Mouse (Mus musculus): ENCODE measurements around the gene Eif1ad. TPM values are rescaled to one million over a fixed set of nuclear protein-coding genes. Genes with fewer than 3 reads are reported as not detected.
"Not testable (repeated sequence)": the region's sequence is repeated elsewhere in the genome, so short reads cannot be mapped to it uniquely, and the experiment has no call there.

Eif1ad gene
- polyA plus RNA-seq, 1 experiment from 2014 or later = 45.8 TPM

DNA sequence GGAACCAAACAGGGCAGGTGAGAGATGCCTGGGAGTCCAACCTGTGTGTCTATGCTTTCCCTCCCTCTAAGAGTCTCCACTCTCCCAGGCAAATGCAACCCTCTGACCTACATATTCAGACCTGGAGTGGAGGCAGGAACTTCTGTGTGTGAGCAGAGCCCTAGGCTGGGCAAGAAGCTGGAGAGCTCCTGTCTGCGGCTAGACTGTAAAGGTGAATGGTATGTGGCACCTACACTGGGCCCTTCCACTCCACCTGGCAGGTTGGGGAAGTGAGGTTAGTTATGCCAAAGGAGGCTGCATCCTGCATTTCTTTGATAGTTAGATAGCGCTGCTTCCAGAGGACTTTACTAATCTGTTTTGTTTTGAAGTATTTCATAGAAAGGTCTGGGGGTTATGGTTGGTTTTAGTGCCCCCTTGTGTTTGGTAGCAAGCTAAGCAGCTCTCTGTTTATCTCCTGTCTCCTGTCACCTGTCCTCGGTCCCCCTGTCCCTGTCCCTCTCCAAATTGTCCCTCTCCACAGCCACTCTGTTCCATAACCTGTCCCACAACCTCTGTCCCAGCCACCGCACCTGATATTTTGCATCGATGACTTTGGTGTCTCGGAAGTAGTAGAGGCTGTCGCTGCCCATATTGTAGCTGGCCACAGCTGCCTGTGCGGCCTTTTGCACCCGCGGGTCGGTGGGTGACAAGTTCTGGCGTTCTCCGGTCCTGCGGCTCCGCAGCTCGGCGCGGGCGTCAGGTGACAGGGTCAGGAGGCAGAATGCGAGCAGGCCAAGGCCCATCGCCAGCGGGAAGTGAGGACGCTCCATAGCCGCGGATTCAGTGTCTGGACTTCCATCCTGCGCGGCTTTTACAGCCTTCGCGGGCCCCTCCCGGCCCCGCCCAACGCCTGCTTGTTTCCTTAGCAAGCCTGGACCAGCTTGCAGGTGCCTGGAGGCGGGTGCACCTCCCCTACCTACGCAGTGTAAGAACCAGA lies 17.7 kb upstream of the Eif1ad start:
- H3K4me2 ChIP-seq (ENCODE audit: low read depth, low read length) = peak overlapping the region; percentile 57
- peak overlapping the region; percentile 35 for H3K4me3 ChIP-seq (replicated peaks; ENCODE audit: low read length)
- H3K27ac ChIP-seq (ENCODE audit: low read length) = no peak overlapping the region
- 5% methylated on average over 34 of the region's 34 CpGs for WGBS
- H3K27me3 ChIP-seq (ENCODE audit: control insufficient read depth, insufficient read depth, low read length) = no peaks in the 10 kb centered on the region
- no peaks in the 10 kb centered on the region for H3K4me1 ChIP-seq (ENCODE audit: control insufficient read depth, insufficient read depth, low read length)
- no peaks in the 10 kb centered on the region for H3K9me3 ChIP-seq (replicated peaks; ENCODE audit: control insufficient read depth, low read length)
- peak overlapping the region; percentile 72 for H3K9ac ChIP-seq (ENCODE audit: low read length)
- peak; percentile 45; the same call in 1 of the 2 replicates for ATAC-seq (ENCODE audit: insufficient read depth, low FRiP score)
- H3K36me3 ChIP-seq (ENCODE audit: control insufficient read depth, insufficient read depth, low read length) = no peaks in the 10 kb centered on the region

DNA sequence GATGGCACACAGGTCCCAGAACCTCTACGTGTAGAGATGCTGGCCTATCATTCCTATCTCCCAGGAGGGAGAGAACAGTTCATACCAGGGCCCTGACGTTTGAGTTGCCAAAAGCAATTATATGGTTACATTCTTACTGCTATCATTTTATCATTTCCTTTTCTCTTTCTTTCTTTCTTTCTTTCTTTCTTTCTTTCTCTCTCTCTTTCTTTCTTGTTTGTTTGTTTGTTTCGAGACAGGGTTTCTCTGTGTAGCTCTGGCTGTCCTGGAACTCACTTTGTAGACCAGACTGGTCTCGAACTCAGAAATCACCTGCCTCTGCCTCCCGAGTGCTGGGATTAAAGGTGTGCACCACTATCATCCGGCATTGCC lies 17.1 kb upstream of the Eif1ad start, which contains the start of gene Cst6:
TSS of gene Cst6 (minus strand) at position 73 of the 372 bp plus-strand sequence.
- not testable (repeated sequence) for H3K36me3 ChIP-seq (ENCODE audit: control insufficient read depth, insufficient read depth, low read length); H3K9me3 ChIP-seq (replicated peaks; ENCODE audit: control insufficient read depth, low read length); ATAC-seq (ENCODE audit: insufficient read depth, low FRiP score); H3K4me1 ChIP-seq (ENCODE audit: control insufficient read depth, insufficient read depth, low read length); H3K27me3 ChIP-seq (ENCODE audit: control insufficient read depth, insufficient read depth, low read length); H3K27ac ChIP-seq (ENCODE audit: low read length)
- WGBS = 61% methylated on average over 6 of the region's 6 CpGs
- Histone ChIP-seq H3K9ac (ENCODE audit: low read length) (peak within 1 kb of the TSS; percentile 72), H3K4me2 (ENCODE audit: low read depth, low read length) (peak within 1 kb of the TSS; percentile 57), H3K4me3 (replicated peaks; ENCODE audit: low read length) (peak within 1 kb of the TSS; percentile 35)

DNA sequence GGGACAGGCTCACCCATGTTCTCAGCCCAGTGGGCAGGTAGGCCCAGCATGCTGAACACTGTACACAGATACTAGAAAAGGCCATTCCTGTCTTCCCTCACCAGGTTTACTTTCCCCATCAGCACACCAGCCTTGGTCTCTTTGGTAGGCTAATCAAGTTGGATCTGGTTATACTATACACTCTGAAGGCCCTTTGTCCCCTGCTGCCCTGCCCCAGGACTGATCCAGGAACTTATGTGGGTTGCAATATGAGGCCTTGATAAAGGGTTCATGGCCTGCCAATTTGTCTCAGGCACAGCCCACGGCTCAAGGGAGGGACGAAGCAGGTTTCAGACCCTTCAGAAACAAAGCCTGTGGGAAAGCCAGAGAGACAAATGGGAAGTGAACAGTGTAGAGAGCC lies 12.9 kb upstream of the Eif1ad start:
- Histone ChIP-seq H3K9ac (ENCODE audit: low read length) (no peak overlapping the region), H3K27me3 (ENCODE audit: control insufficient read depth, insufficient read depth, low read length) (no peaks in the 10 kb centered on the region), H3K9me3 (replicated peaks; ENCODE audit: control insufficient read depth, low read length) (no peaks in the 10 kb centered on the region), H3K4me2 (ENCODE audit: low read depth, low read length) (no peak overlapping the region), H3K4me1 (ENCODE audit: control insufficient read depth, insufficient read depth, low read length) (no peaks in the 10 kb centered on the region), H3K27ac (ENCODE audit: low read length) (no peak overlapping the region), H3K4me3 (replicated peaks; ENCODE audit: low read length) (no peak overlapping the region), H3K36me3 (ENCODE audit: control insufficient read depth, insufficient read depth, low read length) (no peaks in the 10 kb centered on the region)
- WGBS = 57% methylated on average over 2 of the region's 2 CpGs
- no peak for ATAC-seq (ENCODE audit: insufficient read depth, low FRiP score)

DNA sequence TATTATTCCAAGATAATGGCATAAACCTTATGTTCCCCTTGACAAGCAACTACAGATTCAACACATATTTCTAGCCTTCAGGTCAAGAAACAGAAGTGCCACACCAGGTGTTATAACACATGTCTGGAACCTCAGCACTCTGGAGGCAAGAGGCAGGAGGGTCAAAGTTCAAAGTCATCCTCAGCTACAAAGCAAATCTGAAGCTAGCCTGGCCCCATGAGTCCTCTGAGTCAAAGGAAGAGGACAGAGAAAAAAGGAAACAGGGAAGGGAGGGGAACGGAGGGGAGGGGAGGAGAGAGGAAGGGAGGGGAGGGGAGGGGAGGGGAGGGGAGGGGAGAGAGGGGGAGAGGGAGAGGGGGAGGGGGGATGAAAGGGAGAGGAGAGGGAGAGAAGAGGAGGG lies 10.5 kb upstream of the Eif1ad start:
- no peaks in the 10 kb centered on the region for H3K4me1 ChIP-seq (ENCODE audit: control insufficient read depth, insufficient read depth, low read length)
- no peaks in the 10 kb centered on the region for H3K9me3 ChIP-seq (replicated peaks; ENCODE audit: control insufficient read depth, low read length)
- ATAC-seq (ENCODE audit: insufficient read depth, low FRiP score) = no peak
- no peaks in the 10 kb centered on the region for H3K36me3 ChIP-seq (ENCODE audit: control insufficient read depth, insufficient read depth, low read length)
- no peaks in the 10 kb centered on the region for H3K27me3 ChIP-seq (ENCODE audit: control insufficient read depth, insufficient read depth, low read length)
- H3K9ac ChIP-seq (ENCODE audit: low read length) = no peak overlapping the region
- WGBS = no CpG with 5 or more reads among the region's 1 CpGs
- H3K4me3 ChIP-seq (replicated peaks; ENCODE audit: low read length) = no peak overlapping the region
- H3K27ac ChIP-seq (ENCODE audit: low read length) = no peak overlapping the region
- no peak overlapping the region for H3K4me2 ChIP-seq (ENCODE audit: low read depth, low read length)

DNA sequence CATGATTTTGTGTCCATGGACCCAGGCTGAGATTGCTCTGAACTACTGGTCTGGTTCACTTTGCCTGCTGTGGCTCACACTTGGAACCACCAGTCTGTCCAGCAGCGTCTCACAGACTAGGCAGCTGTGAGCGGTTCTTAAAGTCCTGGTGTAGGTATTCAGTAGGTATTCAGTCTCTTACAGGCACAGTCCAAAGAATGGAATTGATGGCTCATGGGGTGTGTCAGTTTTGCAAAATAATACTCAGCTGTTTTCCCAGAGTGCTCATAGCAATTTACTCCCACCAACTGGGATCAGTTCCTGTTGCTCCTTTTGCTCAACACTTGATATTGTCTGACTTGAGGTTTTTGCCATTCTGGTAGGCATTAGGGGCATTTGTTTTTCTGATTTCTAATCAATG lies 4.4 kb upstream of the Eif1ad start:
- WGBS = 78% methylated on average over 2 of the region's 2 CpGs
- Histone ChIP-seq H3K27ac (ENCODE audit: low read length) (no peak overlapping the region), H3K4me2 (ENCODE audit: low read depth, low read length) (no peak overlapping the region), H3K9me3 (replicated peaks; ENCODE audit: control insufficient read depth, low read length) (no peaks in the 10 kb centered on the region), H3K36me3 (ENCODE audit: control insufficient read depth, insufficient read depth, low read length) (peaks cover 3% of the 10 kb centered on the region; the same call in 1 of the 2 replicates), H3K9ac (ENCODE audit: low read length) (no peak overlapping the region), H3K27me3 (ENCODE audit: control insufficient read depth, insufficient read depth, low read length) (no peaks in the 10 kb centered on the region), H3K4me3 (replicated peaks; ENCODE audit: low read length) (no peak overlapping the region), H3K4me1 (ENCODE audit: control insufficient read depth, insufficient read depth, low read length) (peaks cover 6% of the 10 kb centered on the region)
- no peak for ATAC-seq (ENCODE audit: insufficient read depth, low FRiP score)

DNA sequence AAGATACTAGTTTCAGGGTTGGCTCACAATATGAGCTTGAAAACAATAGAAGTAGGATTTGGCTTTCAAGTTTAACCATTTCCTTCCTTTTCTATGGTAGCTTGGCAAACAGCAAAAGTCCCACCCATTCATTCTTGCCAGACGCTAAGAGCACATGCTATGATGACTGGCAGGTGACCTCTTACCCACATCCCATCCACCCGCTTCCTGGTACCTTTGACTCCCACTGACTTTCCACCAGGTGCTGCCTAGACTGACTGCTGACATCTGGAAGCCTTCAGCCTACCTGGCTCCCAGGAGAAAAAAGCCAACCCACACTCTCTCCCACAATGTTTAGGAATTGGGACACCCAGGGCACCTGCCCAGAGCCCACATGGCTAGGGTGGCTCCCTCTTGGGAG lies 2.4 kb upstream of the Eif1ad start:
- no peak for ATAC-seq (ENCODE audit: insufficient read depth, low FRiP score)
- H3K27ac ChIP-seq (ENCODE audit: low read length) = no peak overlapping the region
- H3K9me3 ChIP-seq (replicated peaks; ENCODE audit: control insufficient read depth, low read length) = no peaks in the 10 kb centered on the region
- H3K4me3 ChIP-seq (replicated peaks; ENCODE audit: low read length) = no peak overlapping the region
- H3K9ac ChIP-seq (ENCODE audit: low read length) = no peak overlapping the region
- H3K27me3 ChIP-seq (ENCODE audit: control insufficient read depth, insufficient read depth, low read length) = no peaks in the 10 kb centered on the region
- peaks cover 3% of the 10 kb centered on the region; the same call in 1 of the 2 replicates for H3K36me3 ChIP-seq (ENCODE audit: control insufficient read depth, insufficient read depth, low read length)
- WGBS = 73% methylated on average over 2 of the region's 2 CpGs
- no peak overlapping the region for H3K4me2 ChIP-seq (ENCODE audit: low read depth, low read length)
- H3K4me1 ChIP-seq (ENCODE audit: control insufficient read depth, insufficient read depth, low read length) = peaks cover 16% of the 10 kb centered on the region

DNA sequence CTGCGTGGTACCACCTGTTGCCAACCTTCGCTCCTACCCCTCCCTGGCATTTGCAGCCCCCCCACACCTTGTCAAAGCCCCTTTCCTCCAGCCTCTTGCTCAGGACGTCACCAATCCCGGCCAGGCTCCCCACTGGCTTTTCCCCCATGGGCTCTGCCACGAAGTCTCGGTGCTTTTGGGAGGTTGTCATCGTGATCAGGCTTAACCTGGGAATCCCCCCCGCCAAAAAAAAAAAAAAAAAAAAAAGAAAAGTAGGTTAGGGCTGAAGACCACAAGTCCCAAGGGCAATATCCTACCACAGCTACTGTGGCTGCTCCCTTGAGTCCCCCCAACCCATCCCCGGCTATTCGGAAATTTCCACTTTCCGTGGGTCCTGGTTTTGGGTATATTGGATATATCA lies 790 bp upstream of the Eif1ad start:
- Histone ChIP-seq H3K36me3 (ENCODE audit: control insufficient read depth, insufficient read depth, low read length) (peaks cover 7% of the 10 kb centered on the region), H3K9ac (ENCODE audit: low read length) (peak overlapping the region; percentile 90), H3K4me2 (ENCODE audit: low read depth, low read length) (peak overlapping the region; percentile 80), H3K9me3 (replicated peaks; ENCODE audit: control insufficient read depth, low read length) (no peaks in the 10 kb centered on the region), H3K4me3 (replicated peaks; ENCODE audit: low read length) (peak overlapping the region; percentile 70), H3K27ac (ENCODE audit: low read length) (0 out of 2 replicates have a peak overlapping the region, but pooled peaks have one; percentile 8), H3K27me3 (ENCODE audit: control insufficient read depth, insufficient read depth, low read length) (no peaks in the 10 kb centered on the region), H3K4me1 (ENCODE audit: control insufficient read depth, insufficient read depth, low read length) (peaks cover 16% of the 10 kb centered on the region)
- WGBS = 17% methylated on average over 11 of the region's 11 CpGs
- ATAC-seq (ENCODE audit: insufficient read depth, low FRiP score) = no peak

DNA sequence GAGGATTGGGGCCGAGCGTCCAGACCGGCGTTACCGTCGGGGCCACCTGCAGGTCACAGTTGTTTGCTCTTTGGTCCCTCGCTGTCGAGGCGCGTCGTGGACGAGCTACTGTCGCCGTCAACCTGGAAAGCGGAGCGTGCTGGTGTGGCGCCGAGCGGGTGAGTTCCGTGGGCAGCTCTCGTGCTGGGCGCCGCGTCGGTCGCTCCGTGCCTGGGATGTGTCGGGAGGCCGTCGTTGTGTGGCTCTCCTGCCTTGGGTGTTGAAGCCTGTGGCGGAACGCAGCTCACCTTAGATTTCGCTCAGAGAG lies 465 bp downstream of the Eif1ad start, which contains the start of gene Banf1:
TSS of gene Banf1 (minus strand) at position 116 of the 307 bp plus-strand sequence.
- peak within 1 kb of the TSS; percentile 70 for H3K4me3 ChIP-seq (replicated peaks; ENCODE audit: low read length)
- peak within 1 kb of the TSS; percentile 80 for H3K4me2 ChIP-seq (ENCODE audit: low read depth, low read length)
- H3K9me3 ChIP-seq (replicated peaks; ENCODE audit: control insufficient read depth, low read length) = no peaks in the 10 kb centered on the region
- peak within 1 kb of the TSS; percentile 90 for H3K9ac ChIP-seq (ENCODE audit: low read length)
- peaks cover 16% of the 10 kb centered on the region for H3K4me1 ChIP-seq (ENCODE audit: control insufficient read depth, insufficient read depth, low read length)
- H3K36me3 ChIP-seq (ENCODE audit: control insufficient read depth, insufficient read depth, low read length) = peaks cover 10% of the 10 kb centered on the region
- WGBS = 0% methylated on average over 33 of the region's 33 CpGs
- no peaks in the 10 kb centered on the region for H3K27me3 ChIP-seq (ENCODE audit: control insufficient read depth, insufficient read depth, low read length)
- peak within 1 kb of the TSS; percentile 96 for H3K27ac ChIP-seq (ENCODE audit: low read length)
- ATAC-seq (ENCODE audit: insufficient read depth, low FRiP score) = no peak

DNA sequence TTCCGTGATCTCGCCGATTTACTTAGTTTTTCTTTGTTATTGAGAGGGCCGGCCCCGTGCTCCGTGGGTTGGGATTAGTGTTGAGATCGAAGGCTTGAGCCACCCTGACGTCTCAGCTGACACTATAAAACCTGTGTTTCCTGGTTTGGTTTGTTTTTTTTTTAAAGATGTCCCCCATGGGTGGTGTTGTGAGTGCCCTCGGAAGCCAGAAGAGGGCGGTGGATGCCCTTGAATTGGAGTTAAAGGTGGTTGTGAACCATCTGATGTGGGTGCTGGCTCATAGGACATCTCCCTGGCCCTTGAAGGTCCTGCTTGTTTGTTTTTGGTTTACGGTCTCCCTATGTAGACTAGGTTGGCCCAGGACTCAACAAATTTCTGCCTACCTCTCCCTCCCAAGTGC lies 914 bp downstream of the Eif1ad start:
- Histone ChIP-seq H3K4me1 (ENCODE audit: control insufficient read depth, insufficient read depth, low read length) (peaks cover 16% of the 10 kb centered on the region), H3K4me2 (ENCODE audit: low read depth, low read length) (peak overlapping the region; percentile 80), H3K27me3 (ENCODE audit: control insufficient read depth, insufficient read depth, low read length) (no peaks in the 10 kb centered on the region), H3K9me3 (replicated peaks; ENCODE audit: control insufficient read depth, low read length) (no peaks in the 10 kb centered on the region), H3K36me3 (ENCODE audit: control insufficient read depth, insufficient read depth, low read length) (peaks cover 14% of the 10 kb centered on the region), H3K4me3 (replicated peaks; ENCODE audit: low read length) (peak overlapping the region; percentile 70), H3K27ac (ENCODE audit: low read length) (peak overlapping the region; percentile 96; the same call in 1 of the 2 replicates), H3K9ac (ENCODE audit: low read length) (peak overlapping the region; percentile 90)
- no peak for ATAC-seq (ENCODE audit: insufficient read depth, low FRiP score)
- WGBS = 9% methylated on average over 11 of the region's 11 CpGs
